In the genomic region with DNA sequence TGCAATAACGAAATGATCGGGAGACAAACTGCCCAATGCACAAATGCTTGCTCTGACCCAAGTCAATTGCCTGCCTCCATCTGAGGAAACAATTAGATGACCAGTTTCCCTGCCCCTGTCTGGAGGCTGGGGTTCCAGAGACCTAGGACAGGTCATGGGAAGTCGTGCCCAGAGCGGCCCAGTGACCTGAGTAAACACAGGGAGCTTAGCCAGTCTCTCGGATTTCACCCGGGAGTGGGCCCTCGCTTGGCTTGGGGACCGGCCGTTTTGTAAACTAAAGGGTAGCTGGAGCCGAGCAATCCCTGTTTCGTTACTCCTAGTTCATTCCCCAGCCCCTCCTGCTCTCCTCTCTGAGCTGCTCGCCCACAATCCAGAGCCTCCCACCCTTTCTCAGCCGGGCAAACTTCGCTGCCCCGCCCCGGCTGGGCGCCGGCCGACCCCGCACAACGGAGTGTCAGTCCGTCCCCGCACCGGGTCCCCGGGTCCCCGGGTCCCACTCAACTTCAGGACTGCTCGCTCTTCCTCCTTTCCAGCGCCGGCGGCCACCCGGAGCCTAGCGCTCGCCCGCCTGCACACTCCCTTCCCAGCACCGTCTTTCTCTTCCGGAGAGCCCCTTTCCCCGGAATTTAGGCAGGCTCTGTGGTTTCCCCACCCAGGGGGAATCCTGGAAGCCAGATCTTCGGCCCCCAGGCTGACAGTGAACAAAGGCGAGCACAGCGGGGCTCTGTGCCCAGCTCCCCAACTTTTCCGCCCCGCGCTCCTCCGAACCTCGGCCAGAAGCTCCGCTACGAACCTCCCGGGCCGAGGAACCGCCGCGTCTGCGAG, we compare ENCODE assay signal across 9 mouse cellular contexts. TPM values are rescaled to one million over a fixed set of nuclear protein-coding genes. Genes with fewer than 3 reads are reported as not detected.
A peak's percentile ranks its signal among the peaks of the same experiment; 100 is the strongest.
DNase-seq lines count a peak whose midpoint lies in the region; ATAC-seq lines count a peak whose summit lies in the region.
"Had no signal": no experiment of that assay in that cellular context is flagged by ENCODE, and none has a peak within 500 bp of the region (broad histone marks: within the 10 kb centered on the region; RNA-seq: fewer than 3 reads in every experiment).

No protein-coding gene starts in this region.

- WGBS in embryonic facial prominence, embryonic 15.5 days = 2% methylated on average over 51 of the region's 53 CpGs
- WGBS in liver, embryonic 11.5 days = under 1% methylated on average over 53 of the region's 53 CpGs
- 1% methylated on average over 53 of the region's 53 CpGs for WGBS in stomach, embryonic 14.5 days

- ATAC-seq in embryonic facial prominence, embryonic 15.5 days (ENCODE audit: insufficient number of reproducible peaks, low FRiP score, low TSS enrichment, low read depth) = no peak
- ATAC-seq in liver, embryonic 11.5 days (replicated peaks; ENCODE audit: low FRiP score) = 0 out of 2 replicates have a peak, but pooled peaks have one; percentile 21
- ATAC-seq in stomach, embryonic 14.5 days (ENCODE audit: insufficient number of reproducible peaks, insufficient read depth, low FRiP score, low read depth) = no peak
- no peak for ATAC-seq in megakaryocyte progenitor cell, adult 5-6 weeks (replicated peaks; ENCODE audit: poor library complexity)

- H3K36me3 ChIP-seq in embryonic facial prominence, embryonic 15.5 days = no peaks in the 10 kb centered on the region
- no peaks in the 10 kb centered on the region for H3K36me3 ChIP-seq in liver, embryonic 11.5 days (ENCODE audit: control insufficient read depth, insufficient read depth, low read length)
- H3K36me3 ChIP-seq in stomach, embryonic 14.5 days (ENCODE audit: control insufficient read depth, insufficient read depth, low read length) = no peaks in the 10 kb centered on the region

- H3K4me1 ChIP-seq in embryonic facial prominence, embryonic 15.5 days = peaks cover 40% of the 10 kb centered on the region
- H3K4me1 ChIP-seq in liver, embryonic 11.5 days (replicated peaks; ENCODE audit: control insufficient read depth, insufficient read depth, low read length) = peaks cover 15% of the 10 kb centered on the region
- H3K4me1 ChIP-seq in stomach, embryonic 14.5 days (ENCODE audit: control insufficient read depth, insufficient read depth, low read length) = 0 out of 2 replicates have a peak, but pooled peaks cover 4% of the 10 kb centered on the region

- H3K4me2 ChIP-seq in embryonic facial prominence, embryonic 15.5 days (replicated peaks) = peak overlapping the region; percentile 72
- H3K4me2 ChIP-seq in liver, embryonic 11.5 days = peak overlapping the region; percentile 82
- H3K4me2 ChIP-seq in stomach, embryonic 14.5 days (replicated peaks; ENCODE audit: low read depth, low read length) = peak overlapping the region; percentile 55

- DNase-seq in adrenal gland, adult 2 months = peak; percentile 58
- DNase-seq in adrenal gland, postnatal 4 days (ENCODE audit: low spot score in 2 of 2) = no peak
- peak; percentile 47 for DNase-seq in 3T3-L1 (ENCODE audit: low read depth, low spot score)
- peak; percentile 47 for DNase-seq in heart, postnatal 4 days
- peak; percentile 71 for DNase-seq in liver, embryonic 11.5 days (ENCODE audit: low spot score)

- peak overlapping the region; percentile 88 for H3K27ac ChIP-seq in embryonic facial prominence, embryonic 15.5 days (replicated peaks)
- H3K27ac ChIP-seq in liver, embryonic 11.5 days (ENCODE audit: low read depth, low read length) = no peak overlapping the region
- no peak overlapping the region for H3K27ac ChIP-seq in stomach, embryonic 14.5 days (ENCODE audit: low read length)

- peaks cover 48% of the 10 kb centered on the region for H3K27me3 ChIP-seq in embryonic facial prominence, embryonic 15.5 days
- peaks cover 95% of the 10 kb centered on the region for H3K27me3 ChIP-seq in liver, embryonic 11.5 days (replicated peaks; ENCODE audit: control insufficient read depth, insufficient read depth, low read length)
- H3K27me3 ChIP-seq in stomach, embryonic 14.5 days (ENCODE audit: control insufficient read depth, insufficient read depth, low read length) = peaks cover 57% of the 10 kb centered on the region

- H3K4me3 ChIP-seq in embryonic facial prominence, embryonic 15.5 days (replicated peaks) = peak overlapping the region; percentile 63
- peak overlapping the region; percentile 56 for H3K4me3 ChIP-seq in liver, embryonic 11.5 days (ENCODE audit: low read depth, low read length)
- peak overlapping the region; percentile 30 for H3K4me3 ChIP-seq in stomach, embryonic 14.5 days (ENCODE audit: low read depth, low read length)

- H3K9ac ChIP-seq in embryonic facial prominence, embryonic 15.5 days = peak overlapping the region; percentile 77
- peak overlapping the region; percentile 30; the same call in 1 of the 2 replicates for H3K9ac ChIP-seq in liver, embryonic 11.5 days (ENCODE audit: low read depth, low read length)
- H3K9ac ChIP-seq in stomach, embryonic 14.5 days (replicated peaks; ENCODE audit: low read depth, low read length) = no peak overlapping the region

- no peaks in the 10 kb centered on the region for H3K9me3 ChIP-seq in embryonic facial prominence, embryonic 15.5 days (replicated peaks)
- no peaks in the 10 kb centered on the region for H3K9me3 ChIP-seq in liver, embryonic 11.5 days (ENCODE audit: control insufficient read depth, low read length)
- H3K9me3 ChIP-seq in stomach, embryonic 14.5 days (ENCODE audit: control insufficient read depth, low read depth, low read length) = no peaks in the 10 kb centered on the region

RNA-seq across cellular contexts. Expression of a gene that starts 9.3 kb away (rescaled TPM):
- total RNA-seq in adrenal gland, adult 2 months (2021) = 1 to 10 TPM; 1.6 to 4.5 TPM
- polyA plus RNA-seq in adrenal gland, adult 2 months (2012; rRNA removed) = 0.93 and 2.0 TPM in 2 replicates
- total RNA-seq in adrenal gland, postnatal 4 days (2021) = 1 to 10 TPM; 4.0 to 5.6 TPM
- 40.0 and 48.3 TPM in 2 replicates for polyA plus RNA-seq in embryonic facial prominence, embryonic 15.5 days (2015; fragmentation: Nextera tagmentation; extraction: Ambion mirVana)
- under 1 TPM; 0.19 to 0.54 TPM for total RNA-seq in heart, postnatal 4 days (2021)
- 2.0 and 2.2 TPM in 2 replicates for polyA plus RNA-seq in liver, embryonic 11.5 days (2014; fragmentation: Nextera tagmentation; extraction: Ambion mirVana)
- polyA plus RNA-seq in stomach, embryonic 14.5 days (2014; fragmentation: Nextera tagmentation; extraction: Ambion mirVana) = not detected in 2 replicates
- total RNA-seq in megakaryocyte progenitor cell, adult 5-6 weeks (2015) = 0.10 and 0.35 TPM in 2 replicates
- total RNA-seq in megakaryocyte progenitor cell, adult 5-6 weeks (2017) = 0.25 TPM in 1 of 2 replicates, not detected in the other
- total RNA-seq: hematopoietic stem cell, adult 5-6 weeks had no signal

Comparison
In these comparisons a context has a peak if more than half of its experiments do, and no peak if none do; other contexts are left out.
1. DNase-seq: peak in adrenal gland, adult 2 months (single experiment), 3T3-L1 (single experiment), heart, postnatal 4 days (single experiment) and liver, embryonic 11.5 days (single experiment); none in adrenal gland, postnatal 4 days (0 of 2).
2. Peak in every context shown above with its lines, with median percentiles within 50 percentile points of each other: H3K4me2 ChIP-seq and H3K4me3 ChIP-seq.